Mouse (Mus musculus): ENCODE measurements around the gene Anxa5. TPM values are rescaled to one million over a fixed set of nuclear protein-coding genes. Genes with fewer than 3 reads are reported as not detected.

Anxa5 gene
- polyA plus RNA-seq, 1 experiment, result 96.0 TPM

GRCm38 (mm10) chr3:36467632-36468031, 8.1 kb downstream of the Anxa5 start:
- Histone ChIP-seq H3K4me1 (ENCODE audit: control insufficient read depth, insufficient read depth, low read length) (no peaks in the 10 kb centered on the region), H3K4me3 (ENCODE audit: low read depth, low read length) (no peak overlapping the region), H3K27ac (ENCODE audit: insufficient read depth, low read length) (no peak overlapping the region), H3K27me3 (ENCODE audit: control insufficient read depth, insufficient read depth, low read length, poor library complexity, severe bottlenecking) (no peaks in the 10 kb centered on the region), H3K36me3 (ENCODE audit: control insufficient read depth, insufficient read depth, low read length, poor library complexity, severe bottlenecking) (no peaks in the 10 kb centered on the region), H3K9ac (ENCODE audit: low read depth, poor library complexity, severe bottlenecking) (no peak overlapping the region), H3K9me3 (replicated peaks; ENCODE audit: control insufficient read depth, insufficient read depth, low read length, poor library complexity, severe bottlenecking) (no peaks in the 10 kb centered on the region)
- no peak for TF ChIP-seq CTCF (IDR thresholded peaks at IDR 0.05; ENCODE audit: low read depth, low read length)
- no peak for TF ChIP-seq POLR2A (IDR thresholded peaks at IDR 0.05; ENCODE audit: insufficient read depth, low read length)
- no peak for TF ChIP-seq EP300 (IDR thresholded peaks at IDR 0.05; ENCODE audit: insufficient read depth, low read depth, low read length)

- no peaks in the 10 kb centered on the region for H3K36me3 ChIP-seq (ENCODE audit: control insufficient read depth, insufficient read depth, low read length, poor library complexity, severe bottlenecking)
- no peak overlapping the region for H3K4me3 ChIP-seq (ENCODE audit: low read depth, low read length)
- TF ChIP-seq POLR2A (IDR thresholded peaks at IDR 0.05; ENCODE audit: insufficient read depth, low read length), result no peak
- TF ChIP-seq CTCF (IDR thresholded peaks at IDR 0.05; ENCODE audit: low read depth, low read length), result no peak
- no peak for TF ChIP-seq EP300 (IDR thresholded peaks at IDR 0.05; ENCODE audit: insufficient read depth, low read depth, low read length)
- H3K9ac ChIP-seq (ENCODE audit: low read depth, poor library complexity, severe bottlenecking), result no peak overlapping the region
- no peak overlapping the region for H3K27ac ChIP-seq (ENCODE audit: insufficient read depth, low read length)
- no peaks in the 10 kb centered on the region for H3K4me1 ChIP-seq (ENCODE audit: control insufficient read depth, insufficient read depth, low read length)
- H3K9me3 ChIP-seq (replicated peaks; ENCODE audit: control insufficient read depth, insufficient read depth, low read length, poor library complexity, severe bottlenecking), result no peaks in the 10 kb centered on the region
- H3K27me3 ChIP-seq (ENCODE audit: control insufficient read depth, insufficient read depth, low read length, poor library complexity, severe bottlenecking), result no peaks in the 10 kb centered on the region
Measured at GRCm38 (mm10) chr3:36465538-36465937, 10.2 kb downstream of the Anxa5 start.

GRCm38 (mm10) chr3:36462348-36462747, 13.3 kb downstream of the Anxa5 start:
- Histone ChIP-seq H3K27me3 (ENCODE audit: control insufficient read depth, insufficient read depth, low read length, poor library complexity, severe bottlenecking) (no peaks in the 10 kb centered on the region), H3K9me3 (replicated peaks; ENCODE audit: control insufficient read depth, insufficient read depth, low read length, poor library complexity, severe bottlenecking) (no peaks in the 10 kb centered on the region), H3K9ac (ENCODE audit: low read depth, poor library complexity, severe bottlenecking) (no peak overlapping the region), H3K36me3 (ENCODE audit: control insufficient read depth, insufficient read depth, low read length, poor library complexity, severe bottlenecking) (no peaks in the 10 kb centered on the region), H3K4me1 (ENCODE audit: control insufficient read depth, insufficient read depth, low read length) (no peaks in the 10 kb centered on the region), H3K4me3 (ENCODE audit: low read depth, low read length) (no peak overlapping the region), H3K27ac (ENCODE audit: insufficient read depth, low read length) (no peak overlapping the region)
- no peak for TF ChIP-seq CTCF (IDR thresholded peaks at IDR 0.05; ENCODE audit: low read depth, low read length)
- no peak for TF ChIP-seq EP300 (IDR thresholded peaks at IDR 0.05; ENCODE audit: insufficient read depth, low read depth, low read length)
- TF ChIP-seq POLR2A (IDR thresholded peaks at IDR 0.05; ENCODE audit: insufficient read depth, low read length), result no peak

GRCm38 (mm10) chr3:36461819-36462218, 13.9 kb downstream of the Anxa5 start:
- TF ChIP-seq POLR2A (IDR thresholded peaks at IDR 0.05; ENCODE audit: insufficient read depth, low read length) (no peak), CTCF (IDR thresholded peaks at IDR 0.05; ENCODE audit: low read depth, low read length) (no peak), EP300 (IDR thresholded peaks at IDR 0.05; ENCODE audit: insufficient read depth, low read depth, low read length) (no peak)
- H3K36me3 ChIP-seq (ENCODE audit: control insufficient read depth, insufficient read depth, low read length, poor library complexity, severe bottlenecking), result no peaks in the 10 kb centered on the region
- no peak overlapping the region for H3K9ac ChIP-seq (ENCODE audit: low read depth, poor library complexity, severe bottlenecking)
- no peak overlapping the region for H3K4me3 ChIP-seq (ENCODE audit: low read depth, low read length)
- no peaks in the 10 kb centered on the region for H3K27me3 ChIP-seq (ENCODE audit: control insufficient read depth, insufficient read depth, low read length, poor library complexity, severe bottlenecking)
- no peaks in the 10 kb centered on the region for H3K4me1 ChIP-seq (ENCODE audit: control insufficient read depth, insufficient read depth, low read length)
- H3K27ac ChIP-seq (ENCODE audit: insufficient read depth, low read length), result no peak overlapping the region
- no peaks in the 10 kb centered on the region for H3K9me3 ChIP-seq (replicated peaks; ENCODE audit: control insufficient read depth, insufficient read depth, low read length, poor library complexity, severe bottlenecking)

GRCm38 (mm10) chr3:36460717-36461116, 15.0 kb downstream of the Anxa5 start:
- Histone ChIP-seq H3K9me3 (replicated peaks; ENCODE audit: control insufficient read depth, insufficient read depth, low read length, poor library complexity, severe bottlenecking) (no peaks in the 10 kb centered on the region), H3K36me3 (ENCODE audit: control insufficient read depth, insufficient read depth, low read length, poor library complexity, severe bottlenecking) (no peaks in the 10 kb centered on the region), H3K27ac (ENCODE audit: insufficient read depth, low read length) (no peak overlapping the region), H3K27me3 (ENCODE audit: control insufficient read depth, insufficient read depth, low read length, poor library complexity, severe bottlenecking) (no peaks in the 10 kb centered on the region), H3K4me3 (ENCODE audit: low read depth, low read length) (no peak overlapping the region), H3K9ac (ENCODE audit: low read depth, poor library complexity, severe bottlenecking) (no peak overlapping the region), H3K4me1 (ENCODE audit: control insufficient read depth, insufficient read depth, low read length) (no peaks in the 10 kb centered on the region)
- TF ChIP-seq POLR2A (IDR thresholded peaks at IDR 0.05; ENCODE audit: insufficient read depth, low read length) (no peak), CTCF (IDR thresholded peaks at IDR 0.05; ENCODE audit: low read depth, low read length) (no peak), EP300 (IDR thresholded peaks at IDR 0.05; ENCODE audit: insufficient read depth, low read depth, low read length) (no peak)

- Histone ChIP-seq H3K9ac (ENCODE audit: low read depth, poor library complexity, severe bottlenecking) (no peak overlapping the region), H3K36me3 (ENCODE audit: control insufficient read depth, insufficient read depth, low read length, poor library complexity, severe bottlenecking) (no peaks in the 10 kb centered on the region)
- TF ChIP-seq POLR2A (IDR thresholded peaks at IDR 0.05; ENCODE audit: insufficient read depth, low read length) (no peak), CTCF (IDR thresholded peaks at IDR 0.05; ENCODE audit: low read depth, low read length) (no peak), EP300 (IDR thresholded peaks at IDR 0.05; ENCODE audit: insufficient read depth, low read depth, low read length) (no peak)
Measured at GRCm38 (mm10) chr3:36455566-36455965, 20.1 kb downstream of the Anxa5 start.

More at GRCm38 (mm10) chr3:36455566-36455965, 20.1 kb downstream of the Anxa5 start:
- Histone ChIP-seq H3K9me3 (replicated peaks; ENCODE audit: control insufficient read depth, insufficient read depth, low read length, poor library complexity, severe bottlenecking) (no peaks in the 10 kb centered on the region), H3K4me1 (ENCODE audit: control insufficient read depth, insufficient read depth, low read length) (no peaks in the 10 kb centered on the region), H3K27me3 (ENCODE audit: control insufficient read depth, insufficient read depth, low read length, poor library complexity, severe bottlenecking) (no peaks in the 10 kb centered on the region), H3K4me3 (ENCODE audit: low read depth, low read length) (no peak overlapping the region), H3K27ac (ENCODE audit: insufficient read depth, low read length) (no peak overlapping the region)
